Mouse (Mus musculus) thymus, adult 2 months (tissue): ENCODE measurements at regions not wholly inside any gene's neighbourhood (a gene's known extent, or its start where the extent isn't known, plus 50 kb on each side); places are given as distances from the start of the nearest gene placed in this dataset.

ENCODE experiments used
- DNase-seq: peaks from one replicate; pipeline ENCODE4 v3.0.0; 2021
- H3K27ac ChIP-seq: fragments of 200-500 bp; 2 replicates; pipeline ENCODE4 v1.5.1; 2012; ENCODE audit warnings: low read length, control low read depth; ENCODE audit not compliant: control insufficient read depth, insufficient read depth
- H3K27me3 ChIP-seq: fragments of 200-500 bp; 2 replicates; pipeline ENCODE4 v1.6.1; 2012; ENCODE audit warnings: mild to moderate bottlenecking, low read length, moderate library complexity, mixed read lengths; ENCODE audit not compliant: control insufficient read depth, insufficient read depth
- H3K36me3 ChIP-seq: fragments of 200-500 bp; 2 replicates; pipeline ENCODE4 v1.6.1; 2012; ENCODE audit warnings: mild to moderate bottlenecking, low read length, moderate library complexity; ENCODE audit not compliant: control insufficient read depth, insufficient read depth
- H3K4me1 ChIP-seq: fragments of 200-500 bp; replicated peaks from 2 replicates; pipeline ENCODE4 v1.6.1; 2012; ENCODE audit warnings: low read length; ENCODE audit not compliant: control insufficient read depth, insufficient read depth
- H3K4me3 ChIP-seq: fragments of 200-500 bp; 2 replicates; pipeline ENCODE4 v1.5.1; 2012; ENCODE audit warnings: mild to moderate bottlenecking, low read length, control low read depth, moderate library complexity; ENCODE audit not compliant: control insufficient read depth, insufficient read depth
- CTCF ChIP-seq: fragments of 200-500 bp; IDR thresholded peaks from 2 replicates; pipeline ENCODE4 v1.5.1; 2012; ENCODE audit warnings: mild to moderate bottlenecking, control low read depth, low read length, moderate library complexity, borderline replicate concordance; ENCODE audit not compliant: control insufficient read depth, poor library complexity, insufficient read depth; ENCODE audit errors: extremely low read depth
- POLR2A ChIP-seq: fragments of 200-500 bp; IDR thresholded peaks from 2 replicates; pipeline ENCODE4 v1.6.1; 2012; ENCODE audit warnings: mild to moderate bottlenecking, low read length, control low read depth, moderate library complexity; ENCODE audit not compliant: control insufficient read depth, poor library complexity, insufficient read depth; ENCODE audit errors: extremely low read depth
- WGBS: fragments of 180-500 bp; shearing (Covaris S2); methylation state at CpG from one replicate; pipeline ENCODE4 v1.1.7; 2018; 5-methylcytosine and 5-hydroxymethylcytosine counted together

- no peak for TF ChIP-seq POLR2A
These were observed 134.1 kb upstream of the 4933402D24Rik start for GRCm38 (mm10) chr1:63903201-63903600.

GRCm38 (mm10) chr1:63902391-63902790 lies 133.3 kb upstream of the 4933402D24Rik start:
- Histone ChIP-seq H3K27me3 (no peaks in the 10 kb centered on the region), H3K4me3 (no peak overlapping the region), H3K4me1 (no peaks in the 10 kb centered on the region), H3K27ac (no peak overlapping the region), H3K36me3 (no peaks in the 10 kb centered on the region)
- no peak for DNase-seq
- TF ChIP-seq POLR2A, result no peak
- TF ChIP-seq CTCF, result no peak
- WGBS, result 85% methylated on average over 1 of the region's 1 CpGs

More at GRCm38 (mm10) chr1:63903201-63903600, 134.1 kb upstream of the 4933402D24Rik start:
- 87% methylated on average over 3 of the region's 3 CpGs for WGBS
- no peak overlapping the region for H3K4me3 ChIP-seq
- no peaks in the 10 kb centered on the region for H3K36me3 ChIP-seq
- no peak overlapping the region for H3K27ac ChIP-seq
- DNase-seq, result no peak
- no peaks in the 10 kb centered on the region for H3K4me1 ChIP-seq
- no peaks in the 10 kb centered on the region for H3K27me3 ChIP-seq

- no peak overlapping the region for H3K4me3 ChIP-seq
- H3K36me3 ChIP-seq, result no peaks in the 10 kb centered on the region
- no peak overlapping the region for H3K27ac ChIP-seq
- WGBS, result 90% methylated on average over 10 of the region's 10 CpGs
- no peak for TF ChIP-seq CTCF
- TF ChIP-seq POLR2A, result no peak
- H3K27me3 ChIP-seq, result no peaks in the 10 kb centered on the region
- no peak for DNase-seq
- H3K4me1 ChIP-seq, result no peaks in the 10 kb centered on the region
These were observed 130.8 kb upstream of the 4933402D24Rik start for GRCm38 (mm10) chr1:63899631-63900577.

GRCm38 (mm10) chr1:63898766-63899165 lies 129.7 kb upstream of the 4933402D24Rik start:
- TF ChIP-seq POLR2A (no peak), CTCF (no peak)
- Histone ChIP-seq H3K36me3 (no peaks in the 10 kb centered on the region), H3K27ac (no peak overlapping the region), H3K4me3 (no peak overlapping the region), H3K27me3 (no peaks in the 10 kb centered on the region), H3K4me1 (no peaks in the 10 kb centered on the region)
- WGBS, result 91% methylated on average over 2 of the region's 2 CpGs
- DNase-seq, result no peak

GRCm38 (mm10) chr1:63897556-63897955 lies 128.5 kb upstream of the 4933402D24Rik start:
- Histone ChIP-seq H3K27me3 (no peaks in the 10 kb centered on the region), H3K36me3 (no peaks in the 10 kb centered on the region), H3K27ac (no peak overlapping the region), H3K4me1 (no peaks in the 10 kb centered on the region), H3K4me3 (no peak overlapping the region)
- DNase-seq, result no peak
- 81% methylated on average over 2 of the region's 2 CpGs for WGBS
- TF ChIP-seq POLR2A (no peak), CTCF (no peak)

GRCm38 (mm10) chr1:63879570-63879969 lies 110.5 kb upstream of the 4933402D24Rik start:
- TF ChIP-seq POLR2A, result no peak
- TF ChIP-seq CTCF, result no peak
- no peaks in the 10 kb centered on the region for H3K36me3 ChIP-seq
- no peaks in the 10 kb centered on the region for H3K27me3 ChIP-seq
- H3K27ac ChIP-seq, result no peak overlapping the region
- 41% methylated on average over 3 of the region's 3 CpGs for WGBS
- no peaks in the 10 kb centered on the region for H3K4me1 ChIP-seq
- H3K4me3 ChIP-seq, result no peak overlapping the region
- DNase-seq, result no peak

GRCm38 (mm10) chr1:63876589-63877251 lies 107.7 kb upstream of the 4933402D24Rik start:
- H3K27ac ChIP-seq, result no peak overlapping the region
- no peaks in the 10 kb centered on the region for H3K27me3 ChIP-seq
- WGBS, result 93% methylated on average over 5 of the region's 5 CpGs
- no peaks in the 10 kb centered on the region for H3K36me3 ChIP-seq
- DNase-seq, result no peak
- no peak for TF ChIP-seq CTCF
- TF ChIP-seq POLR2A, result no peak
- no peaks in the 10 kb centered on the region for H3K4me1 ChIP-seq
- no peak overlapping the region for H3K4me3 ChIP-seq
